Mouse (Mus musculus) G1E-ER4 (cell line): Measurements from ENCODE around the gene Tomt. TPM values are rescaled to one million over a fixed set of nuclear protein-coding genes. Genes with fewer than 3 reads are reported as not detected.

Source experiments
- GATA1 ChIP-seq: IDR thresholded peaks from one replicate; pipeline ENCODE4 v1.8.0; 2012; ENCODE audit warnings: low read length, inconsistent platforms
- polyA plus RNA-seq: library from polyadenylated mRNA; stranded (reverse); fragments of >175 nt; gene quantifications from 2 replicates; pipeline ENCODE4 v1.2.3, GENCODE M21; 2012

Tomt gene
- polyA plus RNA-seq, 1 experiment: not detected

DNA sequence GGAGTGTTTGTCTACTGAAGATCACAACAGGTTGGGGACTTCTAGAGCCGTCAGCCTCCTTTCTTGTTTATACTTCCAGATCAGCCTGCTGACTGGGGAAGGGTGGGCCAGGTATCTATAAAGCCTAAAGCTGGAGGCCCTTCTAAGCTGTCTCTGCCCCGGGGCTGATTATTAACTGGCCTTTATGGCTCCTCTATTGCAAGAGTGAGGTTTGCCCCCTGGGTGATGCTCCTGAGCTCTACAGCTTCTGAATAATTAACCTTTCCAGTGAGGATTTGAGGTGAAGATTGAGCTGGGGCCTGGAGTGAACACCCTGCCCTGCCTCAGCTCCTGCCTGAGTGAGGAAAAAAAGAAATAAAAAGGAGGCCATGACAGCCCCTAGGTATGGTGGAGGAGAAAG lies 35.5 kb downstream of the Tomt start, which contains the start of gene Folr1:
Gene Folr1 (minus strand): TSS at position 160 of the 400 bp plus-strand sequence.
- no peak for TF ChIP-seq GATA1

DNA sequence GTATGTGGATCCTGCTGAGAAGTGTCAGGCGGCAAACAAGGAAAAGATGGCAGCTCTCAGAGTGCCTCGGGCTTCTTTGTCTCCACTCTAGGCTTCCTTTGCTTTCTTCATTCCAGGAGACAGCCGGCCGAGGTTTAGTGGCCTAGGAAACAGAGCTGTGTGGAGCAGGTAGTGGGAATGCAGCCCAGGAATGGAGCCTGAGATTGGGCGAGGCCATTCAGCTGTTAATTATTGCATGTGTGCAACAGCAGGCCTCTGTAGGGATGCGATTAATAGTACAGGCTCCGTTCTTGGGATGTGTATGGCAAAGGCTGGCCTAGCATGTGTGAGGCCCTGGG lies 37.0 kb downstream of the Tomt start:
- TF ChIP-seq GATA1: no peak

DNA sequence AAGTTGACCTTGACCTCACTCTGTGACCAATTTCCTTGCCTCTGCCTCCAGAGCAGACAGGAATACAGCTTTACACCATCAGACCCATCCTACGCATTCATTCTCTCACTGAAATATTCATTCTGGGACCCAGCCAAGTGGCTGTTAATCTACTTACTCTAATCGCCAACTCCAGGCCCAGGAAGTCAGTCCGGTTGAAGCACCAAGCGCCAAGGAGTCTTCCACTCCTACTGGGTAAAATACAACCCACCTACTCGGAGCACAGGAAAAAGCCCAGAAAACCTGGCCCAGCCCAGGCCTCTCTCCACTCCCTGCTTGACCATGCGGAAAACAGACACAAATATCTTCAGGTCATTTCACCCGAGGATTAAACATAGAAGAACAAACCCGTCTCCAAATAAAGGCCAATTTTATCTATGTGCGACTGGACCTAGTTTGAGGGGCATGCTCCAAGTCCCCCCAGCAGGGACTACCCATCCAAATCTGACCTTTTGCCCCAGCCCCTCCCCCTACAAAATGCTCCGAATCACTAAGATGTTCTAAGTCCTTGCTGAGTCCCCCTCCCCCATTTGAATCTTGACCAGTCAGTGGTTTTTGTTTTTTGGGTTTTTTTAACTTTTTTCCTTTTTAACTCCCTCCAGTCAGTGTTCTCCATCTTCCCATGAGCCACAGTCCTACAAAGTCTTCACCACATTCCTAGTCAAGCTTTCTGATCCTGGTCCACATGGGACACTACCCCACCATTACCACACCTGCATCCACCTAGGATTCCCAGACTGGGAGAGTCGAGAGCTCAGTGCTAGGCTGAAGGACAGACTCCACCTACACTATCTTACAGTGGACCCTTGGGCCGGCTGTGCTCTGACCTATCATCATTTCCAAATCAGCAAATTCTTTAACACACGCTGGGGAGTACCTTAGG lies 37.7 kb downstream of the Tomt start:
- no peak for TF ChIP-seq GATA1

DNA sequence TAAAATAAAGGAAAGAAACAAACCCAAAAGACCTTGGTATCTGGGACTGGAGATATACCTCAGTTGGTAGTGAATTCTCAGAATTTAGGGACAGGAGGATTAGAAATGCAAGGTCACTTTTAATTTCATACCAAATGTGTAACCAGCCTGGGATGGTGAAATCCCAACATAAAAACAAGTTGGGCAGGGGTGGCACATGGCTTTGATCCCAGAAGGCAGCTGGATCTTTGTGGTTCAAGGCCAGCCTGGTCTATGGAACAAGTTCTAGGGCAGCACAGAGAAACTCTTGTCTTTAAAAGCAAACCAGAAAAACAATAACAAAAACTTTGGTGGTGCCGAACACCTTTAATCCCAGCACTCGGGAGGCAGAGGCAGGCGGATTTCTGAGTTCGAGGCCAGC lies 38.7 kb downstream of the Tomt start:
- no peak for TF ChIP-seq GATA1

DNA sequence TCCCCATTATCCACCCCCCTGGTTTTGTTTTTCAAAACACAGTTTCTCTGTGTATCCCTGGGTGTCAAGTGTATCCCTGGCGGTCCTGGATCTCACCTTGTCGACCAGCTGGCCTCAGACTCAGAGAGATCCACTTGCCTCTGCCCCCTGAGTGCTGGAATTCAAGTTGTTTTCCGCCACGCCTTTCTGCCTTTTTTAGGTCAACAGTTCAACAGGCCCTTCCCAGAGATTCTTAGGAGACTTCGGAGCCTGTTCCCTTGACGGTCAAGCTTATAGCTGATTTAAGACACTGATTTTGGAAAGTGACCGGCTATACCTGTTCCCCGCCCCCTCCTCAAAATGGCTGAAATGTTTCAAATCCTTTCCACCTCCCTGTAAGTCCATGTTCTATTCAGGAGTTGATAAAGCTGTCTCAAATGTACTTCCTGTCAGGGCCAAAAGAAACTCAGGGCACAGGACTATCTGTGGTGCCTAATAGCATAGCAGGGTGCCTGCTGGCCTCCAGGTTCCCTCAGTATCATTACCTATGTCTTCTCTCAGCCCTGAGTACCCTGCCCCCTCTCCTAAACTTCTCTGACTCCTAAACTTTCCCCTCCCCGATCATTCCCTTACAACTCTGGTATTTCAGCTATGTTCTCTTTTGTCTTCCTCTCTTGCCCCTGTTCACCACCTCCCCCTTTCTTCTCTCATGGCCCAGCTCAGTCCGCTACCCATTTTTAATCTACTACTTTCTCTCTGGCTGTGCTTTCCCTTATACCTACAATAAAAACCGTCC lies 39.5 kb downstream of the Tomt start:
- no peak for TF ChIP-seq GATA1

DNA sequence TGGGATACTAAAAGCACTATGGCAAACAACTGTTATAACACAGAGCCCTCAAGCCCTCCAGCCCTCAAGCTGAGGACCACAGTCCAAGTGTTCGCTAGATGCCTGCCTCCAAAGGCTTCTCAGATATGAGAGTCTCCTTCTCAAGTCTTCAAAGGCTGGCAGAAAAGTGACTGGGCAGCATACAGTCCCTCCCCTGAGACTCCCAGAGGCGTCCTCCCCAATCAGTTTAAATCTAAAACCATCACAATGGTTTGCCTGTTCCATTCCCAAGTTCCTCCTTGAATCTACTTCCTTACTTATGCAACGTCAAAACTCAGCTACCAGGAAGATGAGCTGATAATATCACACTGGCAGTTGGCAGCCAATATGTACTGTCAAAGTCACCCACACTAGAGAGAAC lies 42.7 kb downstream of the Tomt start, which contains the start of gene Anapc15:
Gene Anapc15 (plus strand): TSS at position 301 of the 400 bp plus-strand sequence.
- no peak for TF ChIP-seq GATA1

DNA sequence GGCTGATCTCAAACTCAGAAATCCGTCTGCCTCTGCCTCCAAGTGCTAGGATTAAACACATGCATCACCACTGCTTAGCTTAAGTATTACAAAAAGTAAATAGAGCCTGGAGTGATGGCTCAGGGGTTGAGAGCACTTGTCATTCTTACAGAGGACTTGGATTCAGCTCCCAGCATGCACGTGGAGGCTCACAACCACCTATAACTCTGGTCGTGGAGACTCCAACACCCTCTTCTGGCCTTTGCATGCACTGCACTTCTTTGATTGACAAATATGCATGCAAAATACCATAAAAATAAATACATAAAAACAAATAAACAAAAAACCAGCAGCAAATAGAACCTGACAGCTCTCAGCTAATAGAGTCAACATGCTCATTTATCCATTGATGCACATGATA lies 43.9 kb downstream of the Tomt start:
- no peak for TF ChIP-seq GATA1

DNA sequence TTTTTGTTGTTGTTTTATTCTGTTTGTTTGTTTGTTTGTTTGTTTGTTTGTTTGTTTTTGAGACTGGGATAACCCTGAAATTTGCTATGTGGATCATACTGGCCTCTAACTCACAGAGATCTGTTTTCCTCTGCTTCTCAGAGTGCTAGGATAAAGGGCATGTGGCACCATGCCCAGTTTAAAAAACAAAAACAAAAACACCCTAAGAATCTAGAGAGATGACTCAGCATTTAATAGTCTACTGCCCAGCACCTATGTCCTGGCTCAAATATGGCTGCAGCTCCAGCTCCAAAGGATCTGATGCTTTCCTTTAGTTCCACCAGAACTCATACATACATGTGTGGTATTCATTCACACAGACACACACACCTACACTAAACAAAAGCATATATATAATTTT lies 45.2 kb downstream of the Tomt start:
- no peak for TF ChIP-seq GATA1

DNA sequence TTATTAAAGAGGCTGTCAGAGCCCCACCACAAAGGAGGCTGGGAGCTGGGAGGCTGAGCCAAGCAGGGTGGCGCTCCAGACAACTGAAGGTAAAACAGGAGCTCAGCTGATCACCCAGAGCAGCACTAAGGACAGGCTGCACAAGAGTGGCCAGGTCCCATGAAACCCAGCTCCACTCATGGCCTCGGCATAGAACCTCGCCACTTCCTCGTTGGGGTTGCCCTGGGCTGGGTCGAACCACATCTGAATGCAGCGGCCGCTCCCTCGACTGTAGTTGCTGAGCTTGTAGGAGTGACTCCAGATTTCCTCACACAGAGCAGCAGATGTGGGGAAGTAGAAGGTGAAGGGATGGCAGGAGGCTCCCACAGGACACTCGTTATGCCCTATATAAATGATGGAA lies 47.8 kb downstream of the Tomt start:
- no peak for TF ChIP-seq GATA1

DNA sequence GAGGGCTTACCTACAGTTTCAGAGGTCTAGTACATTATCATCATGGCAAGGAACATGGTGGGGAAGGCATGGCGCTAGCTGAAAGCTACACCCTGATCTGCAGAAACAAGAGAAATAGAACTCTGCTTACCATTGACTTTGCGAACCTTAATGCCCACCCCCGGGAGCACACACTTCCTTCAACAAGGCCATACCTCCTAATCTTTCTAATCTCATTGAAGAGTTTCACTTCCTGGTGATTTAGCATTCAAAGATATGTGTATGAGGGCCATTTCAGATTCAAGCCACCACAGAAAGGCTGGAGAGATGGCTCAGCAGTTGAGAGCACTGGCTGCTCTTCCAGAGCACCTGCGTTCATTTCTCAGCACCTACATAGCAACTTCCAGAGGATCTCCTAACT lies 49.1 kb downstream of the Tomt start, which contains the start of gene Folr2:
Gene Folr2 (minus strand): TSS at position 101 of the 400 bp plus-strand sequence.
- TF ChIP-seq GATA1: no peak

DNA sequence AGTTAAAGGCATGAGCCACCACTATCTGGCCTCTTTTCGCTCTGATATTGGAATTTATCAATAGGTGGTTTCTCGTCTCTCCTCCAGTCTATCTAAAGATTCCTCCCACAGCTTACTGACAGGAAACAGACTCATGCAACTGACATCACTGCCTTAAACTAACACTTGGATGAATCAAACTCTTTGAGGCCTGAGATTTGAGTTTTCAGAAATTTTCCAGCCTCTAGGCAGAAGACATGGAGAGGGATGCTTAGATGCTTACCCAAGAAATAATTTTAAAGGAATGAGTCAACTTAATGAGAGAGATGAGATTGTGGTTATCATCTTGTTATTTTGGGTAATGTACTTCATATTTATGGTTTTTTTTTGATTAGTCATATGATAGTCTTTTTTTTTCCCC lies 52.3 kb downstream of the Tomt start:
- no peak for TF ChIP-seq GATA1

DNA sequence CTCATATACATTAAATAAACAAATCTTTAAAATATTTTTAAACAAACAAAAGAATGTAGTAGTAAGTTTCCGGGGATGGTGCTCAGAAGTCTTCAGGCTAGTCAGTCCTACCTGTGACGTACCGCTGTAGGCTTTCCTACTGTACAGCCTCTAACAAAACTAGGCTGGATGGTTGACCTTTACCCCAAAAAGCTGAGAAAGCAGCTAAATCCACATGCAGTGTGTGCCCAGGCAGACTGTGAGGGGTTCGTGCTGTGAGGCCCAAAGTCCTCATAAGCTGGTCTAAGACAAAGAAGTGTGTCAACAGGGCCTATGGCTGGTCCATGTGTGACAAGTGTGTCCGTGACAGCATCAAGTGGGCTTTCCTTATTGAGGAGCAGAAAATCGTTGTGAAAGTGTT lies 53.3 kb downstream of the Tomt start:
- TF ChIP-seq GATA1: no peak

DNA sequence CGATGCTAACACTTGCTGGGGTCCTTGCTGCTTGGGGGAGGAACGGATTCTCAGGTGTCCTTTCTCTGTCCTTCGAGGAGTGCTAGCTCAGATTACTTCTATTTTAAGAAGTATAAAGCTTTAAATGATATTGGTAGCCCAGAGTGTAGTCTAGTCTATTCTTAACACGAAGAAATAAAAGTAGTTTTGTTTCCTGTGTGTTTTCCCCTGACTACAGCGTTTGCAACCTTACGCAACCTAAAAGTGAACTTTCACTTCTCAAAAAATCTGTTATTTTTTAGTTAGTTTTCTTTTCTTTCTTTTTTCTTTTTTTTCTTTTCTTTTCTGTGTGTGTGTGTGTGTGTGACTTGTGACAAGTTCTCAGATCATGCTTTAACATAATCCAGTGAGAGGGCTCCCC lies 54.5 kb downstream of the Tomt start:
- TF ChIP-seq GATA1: no peak

Other genes starting within 250 kb of the Tomt start
- 24.8 and 41.2 TPM in 2 replicates for gene Clpb, start 242.7 kb downstream of the Tomt start, polyA plus RNA-seq
- gene Phox2a, start 88.0 kb downstream of the Tomt start, polyA plus RNA-seq: not detected in 2 replicates
- 63.1 and 84.0 TPM in 2 replicates for gene Inppl1, start 68.1 kb downstream of the Tomt start, polyA plus RNA-seq
- gene Folr2, start 49.2 kb downstream of the Tomt start, polyA plus RNA-seq: not detected in 2 replicates
- gene Anapc15, start 42.6 kb downstream of the Tomt start, polyA plus RNA-seq: 24.0 and 25.7 TPM in 2 replicates
- gene Folr1, start 35.6 kb downstream of the Tomt start, polyA plus RNA-seq: not detected in 2 replicates
- gene Lamtor1, start 455 bp downstream of the Tomt start, polyA plus RNA-seq: 141 and 146 TPM in 2 replicates
- gene Lrrc51, start 27.5 kb upstream of the Tomt start, polyA plus RNA-seq: 0.21 and 0.38 TPM in 2 replicates
- 110 and 127 TPM in 2 replicates for gene Numa1, start 27.8 kb upstream of the Tomt start, polyA plus RNA-seq
- gene Il18bp, start 112.3 kb upstream of the Tomt start, polyA plus RNA-seq: 0.93 and 1.7 TPM in 2 replicates
- 2.2 and 3.5 TPM in 2 replicates for gene Rnf121, start 159.1 kb upstream of the Tomt start, polyA plus RNA-seq
- gene Xndc1, start 159.2 kb upstream of the Tomt start, polyA plus RNA-seq: 26.7 and 29.3 TPM in 2 replicates
- gene Xntrpc, start 159.4 kb upstream of the Tomt start, polyA plus RNA-seq: 0.16 and 0.18 TPM in 2 replicates
- gene Trpc2, start 176.8 kb upstream of the Tomt start, polyA plus RNA-seq: not detected in 2 replicates
- gene Art1, start 195.4 kb upstream of the Tomt start, polyA plus RNA-seq: not detected in 2 replicates
- gene Art5, start 203.1 kb upstream of the Tomt start, polyA plus RNA-seq: 0.14 TPM in 1 of 2 replicates, not detected in the other
- not detected in 2 replicates for gene Chrna10, start 210.5 kb upstream of the Tomt start, polyA plus RNA-seq